Mouse (Mus musculus): ENCODE data around the gene Hsd17b1.
"Not testable (repeated sequence)": the region's sequence is repeated elsewhere in the genome, so short reads cannot be mapped to it uniquely, and the experiment has no call there.

Gene Hsd17b1

DNA sequence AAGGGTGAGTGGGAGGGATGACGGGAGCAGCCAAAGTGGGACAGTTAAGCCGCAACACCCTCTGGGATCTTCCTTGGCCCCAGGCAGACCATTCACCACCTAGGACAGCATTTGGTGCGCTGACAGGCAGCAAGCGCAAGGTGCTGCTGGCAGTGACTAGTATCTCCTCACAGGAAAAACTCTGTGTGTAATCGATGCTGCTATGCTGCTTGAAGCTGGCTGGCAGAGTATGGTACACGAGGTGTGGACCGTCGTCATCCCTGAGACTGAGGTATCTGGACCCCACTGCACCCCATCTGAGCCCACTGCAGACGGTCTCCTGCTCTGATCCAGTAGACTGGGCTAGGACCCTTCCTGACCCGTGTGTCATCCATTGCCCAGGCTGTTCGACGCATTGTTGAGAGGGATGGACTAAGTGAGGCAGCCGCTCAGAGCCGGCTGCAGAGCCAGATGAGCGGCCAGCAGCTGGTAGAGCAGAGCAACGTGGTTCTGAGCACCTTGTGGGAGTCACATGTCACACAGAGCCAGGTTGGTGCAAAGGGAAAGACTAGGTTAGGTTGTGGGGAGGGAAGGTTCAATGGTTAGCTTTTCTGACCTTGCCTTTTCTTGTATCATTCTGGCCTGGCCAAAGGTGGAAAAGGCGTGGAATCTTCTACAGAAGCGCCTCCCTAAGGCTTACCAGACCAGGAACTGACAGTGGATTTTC, 7.6 kb downstream of the Hsd17b1 start:
- no peak for DNase-seq (ENCODE audit: low spot score)

DNA sequence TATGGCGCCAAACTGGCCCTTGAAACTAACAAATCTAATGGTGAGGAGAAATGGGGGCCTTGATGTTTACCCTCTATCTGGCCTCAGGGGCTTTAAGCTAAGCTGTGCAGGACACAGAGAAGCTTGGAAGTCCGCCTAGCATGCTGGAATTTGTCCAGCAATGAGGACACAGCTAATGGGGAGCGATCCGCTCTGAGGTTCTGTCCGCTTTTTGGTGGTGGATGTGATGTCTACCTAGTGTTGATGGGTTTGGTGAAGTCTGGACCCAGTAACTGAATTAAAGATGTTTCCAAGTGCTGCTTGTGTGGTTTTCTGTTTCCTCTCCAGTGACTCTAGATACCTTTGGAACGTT, 8.1 kb downstream of the Hsd17b1 start:
- DNase-seq (ENCODE audit: low spot score): no peak

GRCm38 (mm10) chr11:101086756-101087681, 8.8 kb downstream of the Hsd17b1 start, which contains the start of gene Mlx:
Mlx (plus strand) TSS chr11:101087277.
- DNase-seq (ENCODE audit: low spot score): peak; percentile 90

DNA sequence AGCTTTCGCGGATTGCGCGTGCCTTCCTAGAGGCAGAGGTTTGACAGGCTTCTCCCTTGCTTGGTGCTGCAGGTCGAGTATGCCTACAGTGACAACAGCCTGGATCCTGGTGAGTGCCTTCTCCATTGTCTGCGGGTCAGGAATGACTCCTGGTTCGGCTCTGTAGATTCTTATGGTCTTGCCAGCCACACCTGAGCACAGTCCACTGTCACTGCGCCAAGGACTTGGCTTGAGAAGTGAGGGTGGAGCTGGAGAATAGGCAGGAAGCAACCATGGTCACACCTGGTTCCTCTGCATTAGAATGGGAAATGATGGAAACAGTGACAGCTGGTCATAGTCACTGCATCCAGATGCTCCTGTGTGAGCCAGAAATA, 9.5 kb downstream of the Hsd17b1 start:
- no peak for DNase-seq (ENCODE audit: low spot score)

DNA sequence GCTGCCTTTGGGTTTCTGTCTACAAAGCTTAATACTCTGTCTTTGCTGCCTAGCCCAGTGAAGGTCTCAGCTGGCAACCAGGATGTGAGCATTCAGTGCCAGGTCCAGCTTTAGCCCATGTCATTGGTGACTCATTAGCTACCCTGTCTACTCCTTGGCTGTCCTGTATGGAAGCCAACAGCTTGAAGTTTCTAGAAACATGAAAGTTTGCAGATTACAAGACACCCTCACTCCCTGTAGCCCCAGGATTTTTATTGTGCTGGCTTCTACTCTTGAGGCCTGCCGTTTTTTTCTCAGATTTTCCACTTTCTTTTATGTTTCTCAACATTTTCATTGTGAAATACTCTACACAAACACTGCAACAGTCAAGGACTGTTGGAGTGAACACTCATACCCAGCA, 11.7 kb downstream of the Hsd17b1 start:
- no peak for DNase-seq (ENCODE audit: low spot score)

GRCm38 (mm10) chr11:101094930-101095313, 16.7 kb downstream of the Hsd17b1 start:
- no peak for DNase-seq (ENCODE audit: low spot score)

DNA sequence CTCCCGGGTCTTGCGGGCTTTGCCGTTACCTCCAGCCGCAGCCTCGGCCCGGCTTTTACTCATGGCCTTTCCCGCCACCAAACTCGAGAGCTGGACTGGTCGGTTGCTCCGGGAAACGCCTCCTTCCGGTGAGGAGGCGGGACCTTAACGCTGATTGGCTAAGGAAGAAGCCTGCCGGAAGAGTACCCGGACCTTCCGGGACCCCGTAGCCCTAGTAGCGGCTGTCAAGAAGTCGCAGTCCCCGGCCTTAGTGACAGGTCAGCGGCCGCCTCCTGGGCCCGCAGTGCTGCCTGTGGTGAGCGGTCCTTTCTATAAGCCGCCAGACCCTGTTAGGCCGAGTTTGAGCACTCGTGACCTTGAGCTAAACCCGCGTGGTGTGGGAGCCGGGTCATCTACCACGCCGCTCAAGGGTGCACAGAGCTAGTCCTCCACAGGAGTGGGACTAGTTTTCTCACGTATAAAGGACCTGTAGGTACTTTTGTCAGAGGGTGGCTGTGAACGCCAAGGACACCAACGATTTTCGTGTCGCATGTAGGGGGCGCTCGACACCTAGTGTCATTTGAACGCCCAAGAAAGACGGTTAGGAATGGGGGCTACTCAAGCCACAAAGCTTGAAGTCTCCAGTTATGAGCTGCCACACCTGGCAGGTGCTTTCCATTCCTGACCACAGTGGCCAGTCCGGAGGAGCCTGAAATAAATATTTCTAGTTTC, 17.3 kb downstream of the Hsd17b1 start, which contains the start of gene Psmc3ip:
Gene Psmc3ip, minus strand, starts transcription at position 123 of the 711 bp plus-strand sequence.
- DNase-seq (ENCODE audit: low spot score): peak; percentile 95

GRCm38 (mm10) chr11:101098231-101098630, 20.0 kb downstream of the Hsd17b1 start:
- no peak for DNase-seq (ENCODE audit: low spot score)

GRCm38 (mm10) chr11:101103011-101103410, 24.8 kb downstream of the Hsd17b1 start:
- DNase-seq (ENCODE audit: low spot score): no peak

DNA sequence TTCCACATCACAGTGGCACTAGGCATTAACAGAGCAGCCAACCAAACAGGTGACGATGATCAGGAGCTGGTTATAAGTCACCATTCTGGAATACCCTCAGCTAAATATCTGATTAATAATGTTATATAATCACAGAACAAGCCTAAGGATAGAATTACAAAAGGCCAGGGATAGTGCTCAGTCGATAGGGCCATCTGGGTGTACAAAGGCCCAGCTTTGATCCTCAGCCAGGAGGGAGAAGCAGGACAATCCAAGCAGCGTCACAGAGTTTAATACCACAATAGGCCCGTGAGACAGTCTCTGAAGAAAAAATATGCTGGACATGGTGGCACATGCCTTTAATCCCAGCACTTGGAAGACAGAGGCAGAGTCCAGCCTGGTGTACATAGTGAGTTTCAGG, 31.1 kb downstream of the Hsd17b1 start:
- DNase-seq (ENCODE audit: low spot score): no peak

DNA sequence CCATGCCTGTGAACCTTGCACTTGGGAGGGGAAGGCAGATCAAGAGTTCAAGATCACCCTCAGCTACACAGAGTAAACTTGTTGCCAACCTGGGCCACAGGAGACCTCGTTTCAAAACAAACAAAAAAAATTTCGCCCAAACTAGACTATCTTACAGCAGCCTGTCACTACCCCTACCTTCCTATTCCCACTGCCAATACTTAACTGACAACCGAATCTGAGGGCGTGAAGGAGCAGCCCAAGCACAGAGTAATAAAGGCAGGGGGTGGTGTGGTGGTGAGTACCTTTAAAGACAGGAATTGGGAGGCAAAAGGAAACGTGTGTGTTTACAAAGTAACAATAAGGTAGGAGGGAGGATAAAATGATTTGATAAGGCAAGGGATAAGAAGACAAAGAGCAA, 32.5 kb downstream of the Hsd17b1 start:
- no peak for DNase-seq (ENCODE audit: low spot score)

GRCm38 (mm10) chr11:101111178-101111577, 33.0 kb downstream of the Hsd17b1 start:
- no peak for DNase-seq (ENCODE audit: low spot score)

DNA sequence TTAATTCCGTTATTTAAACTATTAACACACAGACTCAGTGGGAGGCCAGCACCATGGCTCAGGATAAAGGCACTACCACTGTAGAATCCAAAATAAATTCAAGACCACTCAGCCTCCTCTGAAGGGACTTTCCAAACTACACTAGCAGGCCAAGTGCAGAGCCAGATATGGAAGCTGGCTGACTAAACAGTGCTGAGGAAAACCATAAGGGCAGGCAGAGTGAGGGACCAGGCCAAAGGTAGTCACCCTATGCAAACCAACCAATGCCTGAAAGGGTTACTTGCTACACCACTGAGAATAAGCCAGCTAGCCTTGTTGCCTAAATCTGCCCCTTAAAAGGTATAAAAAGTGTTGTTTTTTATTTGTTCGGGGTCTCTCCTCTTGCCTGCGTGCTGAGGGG, 34.0 kb downstream of the Hsd17b1 start:
- DNase-seq (ENCODE audit: low spot score): no peak

DNA sequence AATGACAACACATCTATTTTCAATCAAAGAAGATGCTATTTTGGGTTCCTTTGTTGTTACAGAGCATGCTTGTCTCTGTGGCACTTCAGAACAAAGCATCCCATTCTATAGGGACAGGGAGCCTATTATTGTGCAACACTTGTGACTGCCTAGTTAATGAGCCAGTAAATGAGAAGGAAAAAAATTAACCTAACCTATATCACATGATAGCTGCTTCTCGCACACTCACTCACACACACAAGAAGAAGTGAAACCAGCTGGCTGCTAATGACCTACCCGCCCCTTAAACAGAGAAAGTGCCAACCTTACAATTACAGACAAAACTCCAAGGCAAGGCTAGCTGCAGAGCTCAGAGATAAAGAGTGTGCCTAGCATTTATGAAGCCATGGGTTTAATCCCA, 37.4 kb downstream of the Hsd17b1 start:
- DNase-seq (ENCODE audit: low spot score): no peak

GRCm38 (mm10) chr11:101118105-101118504, 39.9 kb downstream of the Hsd17b1 start:
- DNase-seq (ENCODE audit: low spot score): no peak

- no peak for DNase-seq (ENCODE audit: low spot score)
Observed at GRCm38 (mm10) chr11:101119131-101119760, 41.0 kb downstream of the Hsd17b1 start.

DNA sequence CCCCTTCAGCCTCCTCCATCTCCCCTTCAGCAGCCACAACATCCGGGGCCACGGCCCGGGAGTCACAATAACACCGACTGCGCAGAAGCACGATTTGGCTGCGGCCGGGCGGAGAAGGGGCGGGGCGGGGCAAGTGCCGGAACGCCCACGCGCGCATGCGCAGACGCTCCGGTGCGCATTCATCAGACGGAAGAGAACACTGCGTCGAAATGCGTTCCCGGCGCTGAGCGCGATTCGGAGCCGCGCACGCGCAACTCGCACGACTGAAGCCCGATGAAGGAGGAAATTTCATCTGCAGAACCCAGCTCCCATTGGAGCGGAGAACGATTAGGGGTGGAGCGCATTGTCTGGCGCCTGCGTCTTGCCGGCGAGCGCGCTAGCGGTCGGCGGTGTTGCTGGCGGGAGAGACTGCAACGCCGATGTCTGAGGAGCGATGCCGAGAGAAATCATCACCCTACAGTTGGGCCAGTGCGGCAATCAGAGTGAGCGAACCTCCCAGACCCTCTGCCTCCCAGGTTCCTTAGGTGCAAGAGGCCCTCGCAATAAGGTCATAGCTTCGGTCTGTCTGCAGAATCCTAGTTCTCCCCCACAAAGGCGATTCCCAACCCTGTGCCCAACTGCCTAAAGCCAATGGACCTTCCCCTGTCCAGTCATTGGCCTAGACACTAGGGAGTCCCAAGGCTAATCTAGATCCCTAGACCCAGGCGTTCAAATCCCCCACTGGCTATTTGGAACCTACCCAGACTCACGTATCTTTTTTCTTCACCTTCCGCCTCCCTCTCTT, 41.7 kb downstream of the Hsd17b1 start, which contains the start of the genes Retreg3 and Tubg1:
Gene Retreg3, minus strand, starts transcription at position 133 of the 784 bp plus-strand sequence.
Gene Tubg1, plus strand, starts transcription at position 178 of the 784 bp plus-strand sequence.
- peak; percentile 99 for DNase-seq (ENCODE audit: low spot score)

DNA sequence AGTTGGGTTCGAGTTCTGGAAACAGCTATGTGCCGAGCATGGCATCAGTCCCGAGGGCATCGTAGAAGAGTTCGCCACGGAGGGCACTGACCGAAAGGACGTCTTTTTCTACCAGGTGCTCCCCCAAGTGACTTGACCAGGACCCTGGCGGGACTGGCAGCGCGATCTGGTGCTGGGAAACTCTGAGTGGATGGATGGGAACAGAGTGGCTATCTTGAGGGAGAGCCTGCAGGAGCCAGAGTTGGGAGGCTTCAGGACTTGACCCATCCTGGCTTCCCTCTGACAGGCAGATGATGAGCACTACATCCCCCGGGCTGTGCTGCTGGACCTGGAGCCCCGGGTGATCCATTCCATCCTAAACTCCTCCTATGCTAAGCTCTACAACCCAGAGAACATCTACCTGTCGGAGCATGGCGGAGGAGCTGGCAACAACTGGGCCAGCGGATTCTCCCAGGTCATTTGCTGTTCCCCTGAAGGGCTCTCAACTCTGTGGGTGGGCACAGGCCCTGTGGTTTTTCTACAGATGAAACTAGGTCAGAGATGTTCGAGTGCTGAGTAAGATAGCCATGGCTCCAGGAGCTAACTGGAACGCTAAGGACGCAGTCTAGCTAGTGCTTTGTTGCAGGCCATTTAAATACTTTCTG, 42.5 kb downstream of the Hsd17b1 start:
- no peak for DNase-seq (ENCODE audit: low spot score)

DNA sequence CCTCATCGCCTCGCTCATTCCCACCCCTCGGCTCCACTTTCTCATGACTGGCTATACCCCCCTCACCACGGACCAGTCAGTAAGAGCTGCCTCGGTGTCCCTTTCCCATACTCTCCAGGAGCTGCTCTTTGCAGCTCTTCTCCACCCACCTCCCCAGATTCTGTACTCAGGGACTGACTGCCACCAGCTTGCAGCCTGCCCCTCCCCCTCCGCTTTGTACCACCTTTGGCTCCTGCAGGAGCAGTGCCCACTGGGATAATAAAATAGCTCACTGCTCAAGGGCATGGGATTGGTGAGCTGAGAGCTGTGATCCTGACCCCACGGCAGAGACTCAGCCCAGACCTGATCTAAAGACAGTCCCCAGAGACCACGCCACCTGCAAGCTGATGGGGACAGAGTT, 46.3 kb downstream of the Hsd17b1 start:
- DNase-seq (ENCODE audit: low spot score): not testable (repeated sequence)

GRCm38 (mm10) chr11:101125008-101125407, 46.8 kb downstream of the Hsd17b1 start:
- not testable (repeated sequence) for DNase-seq (ENCODE audit: low spot score)

GRCm38 (mm10) chr11:101127075-101127474, 48.9 kb downstream of the Hsd17b1 start:
- peak; percentile 68 for DNase-seq (ENCODE audit: low spot score)

Data from testis, postnatal 10 days (tissue).